Mouse (Mus musculus): ENCODE data around the gene Rhox2g. TPM values are rescaled to one million over a fixed set of nuclear protein-coding genes. Genes with fewer than 3 reads are reported as not detected.
"Not testable (repeated sequence)": the region's sequence is repeated elsewhere in the genome, so short reads cannot be mapped to it uniquely, and the experiment has no call there.

Gene Rhox2g
- total RNA-seq (2014; rRNA removed; ENCODE audit: low replicate concordance) (not detected in 2 replicates), polyA plus RNA-seq (2015; fragmentation: Nextera tagmentation; extraction: Ambion mirVana) (not detected in 2 replicates)

- H3K9me3 ChIP-seq (replicated peaks; ENCODE audit: control insufficient read depth, low read length); H3K36me3 ChIP-seq (replicated peaks; ENCODE audit: control insufficient read depth, insufficient read depth, low read length); H3K27me3 ChIP-seq (ENCODE audit: control insufficient read depth, insufficient read depth, low read length); ATAC-seq (ENCODE audit: insufficient read depth, low read depth); H3K4me2 ChIP-seq (ENCODE audit: low read depth, low read length); DNase-seq (ENCODE audit: low spot score); H3K27ac ChIP-seq (ENCODE audit: low read depth); H3K9ac ChIP-seq (replicated peaks; ENCODE audit: low read depth, low read length); H3K4me3 ChIP-seq (ENCODE audit: low read depth, low read length); H3K4me1 ChIP-seq (ENCODE audit: control insufficient read depth, insufficient read depth): not testable (repeated sequence)
- 81% methylated on average over 6 of the region's 6 CpGs for WGBS
Measured at GRCm38 (mm10) chrX:37643370-37643769, at the start of gene Rhox2g. Gene Rhox2g (minus strand): TSS chrX:37643470.

GRCm38 (mm10) chrX:37692261-37692660 is 49.0 kb upstream of the Rhox2g start:
- WGBS, result 60% methylated on average over 2 of the region's 2 CpGs
- ATAC-seq (ENCODE audit: insufficient read depth, low read depth) (no peak), DNase-seq (ENCODE audit: low spot score) (no peak)
- H3K9ac ChIP-seq (replicated peaks; ENCODE audit: low read depth, low read length), result no peak overlapping the region
- no peak overlapping the region for H3K4me3 ChIP-seq (ENCODE audit: low read depth, low read length)
- no peaks in the 10 kb centered on the region for H3K9me3 ChIP-seq (replicated peaks; ENCODE audit: control insufficient read depth, low read length)
- no peak overlapping the region for H3K4me2 ChIP-seq (ENCODE audit: low read depth, low read length)
- H3K27me3 ChIP-seq (ENCODE audit: control insufficient read depth, insufficient read depth, low read length), result no peaks in the 10 kb centered on the region
- H3K36me3 ChIP-seq (replicated peaks; ENCODE audit: control insufficient read depth, insufficient read depth, low read length), result no peaks in the 10 kb centered on the region
- no peak overlapping the region for H3K27ac ChIP-seq (ENCODE audit: low read depth)
- no peaks in the 10 kb centered on the region for H3K4me1 ChIP-seq (ENCODE audit: control insufficient read depth, insufficient read depth)
- no peak for TF ChIP-seq EP300 (IDR thresholded peaks at IDR 0.05; ENCODE audit: low read depth)
- no peak for TF ChIP-seq CTCF (IDR thresholded peaks at IDR 0.05; ENCODE audit: low read depth)

- Histone ChIP-seq H3K9me3 (replicated peaks; ENCODE audit: control insufficient read depth, low read length) (no peaks in the 10 kb centered on the region), H3K27ac (ENCODE audit: low read depth) (no peak overlapping the region), H3K9ac (replicated peaks; ENCODE audit: low read depth, low read length) (no peak overlapping the region), H3K4me2 (ENCODE audit: low read depth, low read length) (no peak overlapping the region), H3K4me3 (ENCODE audit: low read depth, low read length) (no peak overlapping the region), H3K27me3 (ENCODE audit: control insufficient read depth, insufficient read depth, low read length) (no peaks in the 10 kb centered on the region), H3K36me3 (replicated peaks; ENCODE audit: control insufficient read depth, insufficient read depth, low read length) (no peaks in the 10 kb centered on the region), H3K4me1 (ENCODE audit: control insufficient read depth, insufficient read depth) (no peaks in the 10 kb centered on the region)
- no peak for TF ChIP-seq EP300 (IDR thresholded peaks at IDR 0.05; ENCODE audit: low read depth)
- TF ChIP-seq CTCF (IDR thresholded peaks at IDR 0.05; ENCODE audit: low read depth), result no peak
- 86% methylated on average over 24 of the region's 24 CpGs for WGBS
- no peak for ATAC-seq (ENCODE audit: insufficient read depth, low read depth)
- no peak for DNase-seq (ENCODE audit: low spot score)
Measured at GRCm38 (mm10) chrX:37683031-37683715, 39.9 kb upstream of the Rhox2g start.

GRCm38 (mm10) chrX:37673177-37673576 is 29.9 kb upstream of the Rhox2g start, which contains the start of gene Rhox2h:
Gene Rhox2h (minus strand): TSS chrX:37673277.
- not testable (repeated sequence) for H3K9me3 ChIP-seq (replicated peaks; ENCODE audit: control insufficient read depth, low read length); H3K4me3 ChIP-seq (ENCODE audit: low read depth, low read length); H3K27me3 ChIP-seq (ENCODE audit: control insufficient read depth, insufficient read depth, low read length); H3K4me1 ChIP-seq (ENCODE audit: control insufficient read depth, insufficient read depth); H3K27ac ChIP-seq (ENCODE audit: low read depth); H3K36me3 ChIP-seq (replicated peaks; ENCODE audit: control insufficient read depth, insufficient read depth, low read length); H3K4me2 ChIP-seq (ENCODE audit: low read depth, low read length); ATAC-seq (ENCODE audit: insufficient read depth, low read depth); DNase-seq (ENCODE audit: low spot score); H3K9ac ChIP-seq (replicated peaks; ENCODE audit: low read depth, low read length)
- WGBS, result 78% methylated on average over 8 of the region's 8 CpGs

GRCm38 (mm10) chrX:37668664-37669063 is 25.4 kb upstream of the Rhox2g start, which contains the start of gene Rhox3h:
Gene Rhox3h (minus strand): TSS chrX:37668764.
- H3K36me3 ChIP-seq (replicated peaks; ENCODE audit: control insufficient read depth, insufficient read depth, low read length); H3K27ac ChIP-seq (ENCODE audit: low read depth); H3K4me3 ChIP-seq (ENCODE audit: low read depth, low read length); DNase-seq (ENCODE audit: low spot score); H3K4me1 ChIP-seq (ENCODE audit: control insufficient read depth, insufficient read depth); H3K27me3 ChIP-seq (ENCODE audit: control insufficient read depth, insufficient read depth, low read length); H3K9me3 ChIP-seq (replicated peaks; ENCODE audit: control insufficient read depth, low read length); ATAC-seq (ENCODE audit: insufficient read depth, low read depth); H3K4me2 ChIP-seq (ENCODE audit: low read depth, low read length); H3K9ac ChIP-seq (replicated peaks; ENCODE audit: low read depth, low read length): not testable (repeated sequence)
- WGBS, result 75% methylated on average over 1 of the region's 3 CpGs

GRCm38 (mm10) chrX:37651227-37651626 is 8.0 kb upstream of the Rhox2g start, which contains the start of gene Rhox4g:
Gene Rhox4g (minus strand): TSS chrX:37651327.
- ATAC-seq (ENCODE audit: insufficient read depth, low read depth); H3K9me3 ChIP-seq (replicated peaks; ENCODE audit: control insufficient read depth, low read length); DNase-seq (ENCODE audit: low spot score); H3K36me3 ChIP-seq (replicated peaks; ENCODE audit: control insufficient read depth, insufficient read depth, low read length); H3K4me1 ChIP-seq (ENCODE audit: control insufficient read depth, insufficient read depth); H3K9ac ChIP-seq (replicated peaks; ENCODE audit: low read depth, low read length); H3K27ac ChIP-seq (ENCODE audit: low read depth); H3K27me3 ChIP-seq (ENCODE audit: control insufficient read depth, insufficient read depth, low read length); H3K4me2 ChIP-seq (ENCODE audit: low read depth, low read length); H3K4me3 ChIP-seq (ENCODE audit: low read depth, low read length): not testable (repeated sequence)
- WGBS, result 89% methylated on average over 16 of the region's 20 CpGs

GRCm38 (mm10) chrX:37628512-37628911 is 14.8 kb downstream of the Rhox2g start, which contains the start of gene Rhox3g:
Gene Rhox3g (minus strand): TSS chrX:37628612.
- H3K4me3 ChIP-seq (ENCODE audit: low read depth, low read length); ATAC-seq (ENCODE audit: insufficient read depth, low read depth); H3K4me1 ChIP-seq (ENCODE audit: control insufficient read depth, insufficient read depth); H3K27me3 ChIP-seq (ENCODE audit: control insufficient read depth, insufficient read depth, low read length); H3K4me2 ChIP-seq (ENCODE audit: low read depth, low read length); H3K36me3 ChIP-seq (replicated peaks; ENCODE audit: control insufficient read depth, insufficient read depth, low read length); DNase-seq (ENCODE audit: low spot score); H3K27ac ChIP-seq (ENCODE audit: low read depth); H3K9ac ChIP-seq (replicated peaks; ENCODE audit: low read depth, low read length); H3K9me3 ChIP-seq (replicated peaks; ENCODE audit: control insufficient read depth, low read length): not testable (repeated sequence)
- WGBS, result 76% methylated on average over 2 of the region's 2 CpGs

GRCm38 (mm10) chrX:37607604-37608003 is 35.7 kb downstream of the Rhox2g start, which contains the start of gene Rhox4f:
Gene Rhox4f (minus strand): TSS chrX:37607704.
- H3K9me3 ChIP-seq (replicated peaks; ENCODE audit: control insufficient read depth, low read length); H3K36me3 ChIP-seq (replicated peaks; ENCODE audit: control insufficient read depth, insufficient read depth, low read length); H3K4me3 ChIP-seq (ENCODE audit: low read depth, low read length); H3K9ac ChIP-seq (replicated peaks; ENCODE audit: low read depth, low read length); H3K4me1 ChIP-seq (ENCODE audit: control insufficient read depth, insufficient read depth); H3K27ac ChIP-seq (ENCODE audit: low read depth); H3K27me3 ChIP-seq (ENCODE audit: control insufficient read depth, insufficient read depth, low read length); H3K4me2 ChIP-seq (ENCODE audit: low read depth, low read length); DNase-seq (ENCODE audit: low spot score); ATAC-seq (ENCODE audit: insufficient read depth, low read depth): not testable (repeated sequence)
- 86% methylated on average over 14 of the region's 19 CpGs for WGBS

All from heart, postnatal 0 days (tissue).